Mouse (Mus musculus): ENCODE data around the gene Srgap2. TPM values are rescaled to one million over a fixed set of nuclear protein-coding genes. Genes with fewer than 3 reads are reported as not detected.
"Not testable (repeated sequence)": the region's sequence is repeated elsewhere in the genome, so short reads cannot be mapped to it uniquely, and the experiment has no call there.

Gene Srgap2
- total RNA-seq, 2 experiments from 2014 or later = 116 to 117 TPM

- DNase-seq (ENCODE audit: low spot score in 2 of 2) = no peak
These were observed 180.1 kb downstream of the Srgap2 start for GRCm38 (mm10) chr1:131346916-131347555.

- no peak for DNase-seq (ENCODE audit: low spot score in 2 of 2)
These were observed 181.4 kb downstream of the Srgap2 start for GRCm38 (mm10) chr1:131345422-131346419.

GRCm38 (mm10) chr1:131344691-131345090 is 182.5 kb downstream of the Srgap2 start:
- no peak for DNase-seq (ENCODE audit: low spot score in 2 of 2)

- no peak for DNase-seq (ENCODE audit: low spot score in 2 of 2)
These were observed 191.1 kb downstream of the Srgap2 start for GRCm38 (mm10) chr1:131336017-131336416.

- no peak for DNase-seq (ENCODE audit: low spot score in 2 of 2)
These were observed 191.5 kb downstream of the Srgap2 start for GRCm38 (mm10) chr1:131335604-131336003.

- no peak for DNase-seq (ENCODE audit: low spot score in 2 of 2)
These were observed 196.0 kb downstream of the Srgap2 start for GRCm38 (mm10) chr1:131331180-131331579.

- not testable (repeated sequence) for DNase-seq (ENCODE audit: low spot score in 2 of 2)
These were observed 198.1 kb downstream of the Srgap2 start for GRCm38 (mm10) chr1:131329093-131329492.

GRCm38 (mm10) chr1:131327167-131327566 is 200.0 kb downstream of the Srgap2 start:
- DNase-seq (ENCODE audit: low spot score in 2 of 2) = no peak

- DNase-seq (ENCODE audit: low spot score in 2 of 2) = no peak
These were observed 202.2 kb downstream of the Srgap2 start for GRCm38 (mm10) chr1:131324816-131325463.

GRCm38 (mm10) chr1:131319598-131320330 is 207.4 kb downstream of the Srgap2 start:
- no peak for DNase-seq (ENCODE audit: low spot score in 2 of 2)

- DNase-seq (ENCODE audit: low spot score in 2 of 2) = no peak
These were observed 208.8 kb downstream of the Srgap2 start for GRCm38 (mm10) chr1:131318397-131318796.

GRCm38 (mm10) chr1:131317625-131318024 is 209.5 kb downstream of the Srgap2 start:
- DNase-seq (ENCODE audit: low spot score in 2 of 2) = no peak

- no peak for DNase-seq (ENCODE audit: low spot score in 2 of 2)
These were observed 215.9 kb downstream of the Srgap2 start for GRCm38 (mm10) chr1:131311284-131311683.

GRCm38 (mm10) chr1:131310237-131310818 is 216.8 kb downstream of the Srgap2 start:
- DNase-seq (ENCODE audit: low spot score in 2 of 2) = no peak

GRCm38 (mm10) chr1:131300750-131301149 is 226.4 kb downstream of the Srgap2 start:
- no peak for DNase-seq (ENCODE audit: low spot score in 2 of 2)

GRCm38 (mm10) chr1:131299788-131300187 is 227.4 kb downstream of the Srgap2 start:
- peak; percentile 50 to 72 for DNase-seq (ENCODE audit: low spot score in 2 of 2)

- DNase-seq (ENCODE audit: low spot score in 2 of 2) = no peak
These were observed 227.9 kb downstream of the Srgap2 start for GRCm38 (mm10) chr1:131299240-131299639.

- no peak for DNase-seq (ENCODE audit: low spot score in 2 of 2)
These were observed 229.0 kb downstream of the Srgap2 start for GRCm38 (mm10) chr1:131298171-131298570.

GRCm38 (mm10) chr1:131296726-131297125 is 230.4 kb downstream of the Srgap2 start:
- no peak for DNase-seq (ENCODE audit: low spot score in 2 of 2)

- no peak for DNase-seq (ENCODE audit: low spot score in 2 of 2)
These were observed 232.0 kb downstream of the Srgap2 start for GRCm38 (mm10) chr1:131295200-131295599.

GRCm38 (mm10) chr1:131293922-131294250 is 233.3 kb downstream of the Srgap2 start:
- peak in 1 of 2 experiments; percentile 57 for DNase-seq (ENCODE audit: low spot score in 2 of 2)
